Mouse (Mus musculus) forebrain, embryonic 15.5 days (tissue): ENCODE measurements around the gene Slc5a4a. TPM values are rescaled to one million over a fixed set of nuclear protein-coding genes. Genes with fewer than 3 reads are reported as not detected.

Experiments
- ATAC-seq: fragments of 200-750 bp; cut with Nextera tagmentation; replicated peaks from 2 replicates; pipeline ENCODE4 v1.8.0; 2017; ENCODE audit warnings: mild to moderate bottlenecking, moderate TSS enrichment, moderate library complexity
- H3K27ac ChIP-seq: fragments of 300-500 bp; sonication (generic); replicated peaks from 2 replicates; pipeline ENCODE4 v1.5.1; 2015; ENCODE audit warnings: mild to moderate bottlenecking, inconsistent platforms
- H3K27me3 ChIP-seq: fragments of 300-500 bp; sonication (generic); 2 replicates; pipeline ENCODE4 v1.6.1; 2015; ENCODE audit warnings: inconsistent platforms
- H3K36me3 ChIP-seq: fragments of 300-500 bp; sonication (generic); 2 replicates; pipeline ENCODE4 v1.6.1; 2015; ENCODE audit warnings: mild to moderate bottlenecking, inconsistent platforms
- H3K4me1 ChIP-seq: fragments of 300-500 bp; sonication (generic); 2 replicates; pipeline ENCODE4 v1.6.1; 2015; ENCODE audit warnings: inconsistent platforms
- H3K4me2 ChIP-seq: fragments of 300-500 bp; sonication (generic); replicated peaks from 2 replicates; pipeline ENCODE4 v1.6.1; 2015; ENCODE audit warnings: mild to moderate bottlenecking, inconsistent platforms
- H3K4me3 ChIP-seq: fragments of 300-500 bp; sonication (generic); 2 replicates; pipeline ENCODE4 v1.5.1; 2015; ENCODE audit warnings: mild to moderate bottlenecking, inconsistent platforms
- H3K9ac ChIP-seq: fragments of 300-500 bp; sonication (generic); replicated peaks from 2 replicates; pipeline ENCODE4 v1.6.1; 2015; ENCODE audit warnings: mild to moderate bottlenecking, inconsistent platforms
- H3K9me3 ChIP-seq: fragments of 300-500 bp; sonication (generic); 2 replicates; pipeline ENCODE4 v1.6.1; 2016; ENCODE audit warnings: inconsistent platforms
- WGBS: fragments of 180-500 bp; shearing (Covaris S2); methylation state at CpG from one replicate; pipeline ENCODE4 v1.1.7; 2015; ENCODE audit warnings: mixed read lengths; 5-methylcytosine and 5-hydroxymethylcytosine counted together
- polyA plus RNA-seq: library from polyadenylated mRNA; unstranded; fragments of >200 nt; fragmentation: Nextera tagmentation; extraction: Ambion mirVana; gene quantifications from 2 replicates; pipeline ENCODE4 v1.2.1, GENCODE M21; 2015

Slc5a4a gene
- polyA plus RNA-seq, 1 experiment from 2014 or later = not detected

DNA sequence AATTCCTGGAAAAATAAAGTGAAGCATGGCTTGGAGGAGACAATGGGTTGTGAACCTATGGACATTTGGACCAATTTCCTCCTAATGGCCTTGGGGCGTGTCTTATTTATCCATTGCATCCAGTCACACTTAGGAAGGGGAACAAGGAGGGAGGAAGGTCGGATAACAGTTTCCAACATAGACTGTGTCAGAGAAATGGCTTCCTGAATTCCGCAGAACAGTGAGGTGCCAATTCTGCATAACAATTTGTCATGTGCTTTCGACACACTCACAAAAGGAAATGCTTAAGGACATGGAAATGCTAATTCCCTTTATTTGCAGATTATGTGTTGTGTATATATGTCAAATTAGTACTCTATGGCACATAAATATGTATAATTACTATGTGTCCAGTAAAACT lies 38.0 kb downstream of the Slc5a4a start:
- H3K36me3 ChIP-seq = no peaks in the 10 kb centered on the region
- no peak overlapping the region for H3K4me2 ChIP-seq
- H3K4me1 ChIP-seq = no peaks in the 10 kb centered on the region
- no peak overlapping the region for H3K9ac ChIP-seq
- ATAC-seq = no peak
- 82% methylated on average over 4 of the region's 4 CpGs for WGBS
- H3K4me3 ChIP-seq = no peak overlapping the region
- H3K27me3 ChIP-seq = no peaks in the 10 kb centered on the region
- H3K9me3 ChIP-seq = no peaks in the 10 kb centered on the region
- no peak overlapping the region for H3K27ac ChIP-seq

DNA sequence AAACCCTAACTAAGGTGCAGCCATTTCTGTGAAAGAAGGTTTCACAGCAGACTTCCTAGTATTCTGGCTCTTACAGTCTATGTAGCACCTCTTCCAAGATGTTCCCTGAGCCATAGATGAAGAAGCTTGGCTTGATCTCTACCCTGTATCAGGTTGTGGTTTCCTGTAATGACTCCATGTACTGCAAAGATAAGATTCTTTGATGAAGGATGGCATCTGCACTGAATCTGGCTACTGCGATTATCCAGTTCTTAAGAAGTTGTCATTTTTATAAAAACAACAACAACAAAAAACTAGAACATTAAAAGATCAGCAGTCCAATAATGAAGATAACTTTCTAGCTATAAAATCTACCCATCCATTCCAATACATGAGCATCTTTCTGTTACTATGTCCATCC lies 40.8 kb downstream of the Slc5a4a start:
- Histone ChIP-seq H3K27me3 (no peaks in the 10 kb centered on the region), H3K9me3 (no peaks in the 10 kb centered on the region), H3K36me3 (no peaks in the 10 kb centered on the region), H3K4me3 (no peak overlapping the region), H3K4me1 (no peaks in the 10 kb centered on the region), H3K4me2 (no peak overlapping the region), H3K9ac (no peak overlapping the region), H3K27ac (no peak overlapping the region)
- 97% methylated on average over 1 of the region's 1 CpGs for WGBS
- no peak for ATAC-seq

DNA sequence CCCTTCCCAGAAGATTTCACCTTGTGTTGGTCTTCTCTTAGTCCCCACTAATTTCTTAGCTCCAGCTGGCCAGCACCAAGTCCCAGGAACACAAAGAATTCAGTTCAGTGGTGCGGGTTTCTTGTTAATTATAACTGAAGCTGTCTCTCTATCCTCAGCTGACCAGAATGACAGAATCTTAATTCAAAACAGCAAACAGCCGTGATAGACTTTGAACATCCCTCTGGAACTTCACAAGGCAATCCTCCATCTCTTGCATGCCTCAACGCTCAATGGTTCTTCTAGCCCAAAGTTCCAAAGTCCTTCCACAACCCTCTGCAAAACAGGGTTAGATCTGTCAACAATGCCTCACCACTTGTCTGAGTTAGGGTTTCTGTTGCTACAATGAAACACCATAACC lies 54.2 kb downstream of the Slc5a4a start:
- 91% methylated on average over 3 of the region's 3 CpGs for WGBS
- H3K9ac ChIP-seq = no peak overlapping the region
- H3K36me3 ChIP-seq = peaks cover 4% of the 10 kb centered on the region; the same call in 1 of the 2 replicates
- H3K4me3 ChIP-seq = no peak overlapping the region
- H3K27me3 ChIP-seq = no peaks in the 10 kb centered on the region
- ATAC-seq = no peak
- no peaks in the 10 kb centered on the region for H3K9me3 ChIP-seq
- no peak overlapping the region for H3K27ac ChIP-seq
- H3K4me2 ChIP-seq = no peak overlapping the region
- no peaks in the 10 kb centered on the region for H3K4me1 ChIP-seq

DNA sequence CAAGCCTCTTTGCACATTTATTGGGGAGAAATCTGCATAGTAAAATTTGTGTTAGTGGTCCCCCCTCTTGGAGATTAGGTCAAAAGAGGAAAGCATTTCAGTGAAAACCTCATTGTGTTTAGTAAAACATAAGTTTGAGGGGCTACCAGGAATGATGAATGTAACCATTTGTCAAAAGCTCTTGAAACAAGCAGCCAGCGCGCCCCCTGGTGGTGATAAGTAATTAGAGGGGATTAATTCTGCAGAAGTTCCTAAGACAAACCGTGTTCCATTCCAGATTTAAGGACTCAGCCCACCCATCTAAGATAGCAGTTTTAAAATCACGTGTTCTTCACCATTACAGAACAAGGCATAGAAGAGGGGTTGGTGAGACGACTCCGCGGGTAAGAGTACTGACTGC lies 54.7 kb downstream of the Slc5a4a start:
- WGBS = 15% methylated on average over 7 of the region's 7 CpGs
- Histone ChIP-seq H3K4me3 (no peak overlapping the region), H3K9me3 (no peaks in the 10 kb centered on the region), H3K4me1 (no peaks in the 10 kb centered on the region), H3K27me3 (no peaks in the 10 kb centered on the region), H3K27ac (no peak overlapping the region), H3K4me2 (no peak overlapping the region), H3K36me3 (peaks cover 9% of the 10 kb centered on the region; the same call in 1 of the 2 replicates), H3K9ac (no peak overlapping the region)
- no peak; the same call in 1 of the 2 replicates for ATAC-seq

DNA sequence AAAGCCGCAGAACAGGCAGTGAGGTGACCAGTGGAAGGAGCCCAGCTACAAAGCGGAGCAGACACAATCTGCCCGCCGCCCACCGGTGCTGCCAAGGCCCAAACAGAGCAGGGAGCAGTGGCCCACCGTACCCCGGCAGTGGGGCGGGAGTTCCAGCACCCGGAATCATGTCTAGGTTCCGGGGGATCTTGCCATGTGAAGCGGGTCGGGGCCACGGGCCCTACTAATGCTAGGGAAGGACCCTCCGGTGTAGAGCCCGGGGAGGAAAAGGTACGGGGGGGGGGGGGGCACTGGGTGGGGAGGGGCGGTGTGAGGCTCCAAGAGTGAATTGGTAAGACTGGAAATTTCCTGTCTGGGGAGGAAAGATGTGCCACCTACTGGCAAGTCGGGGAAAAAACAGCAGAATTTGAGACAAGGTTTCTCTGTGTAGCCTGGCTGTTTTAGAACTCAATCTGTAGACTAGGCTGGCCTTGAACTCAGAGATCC lies 56.6 kb downstream of the Slc5a4a start:
- Histone ChIP-seq H3K4me2 (peak overlapping the region; percentile 37), H3K4me3 (peak overlapping the region; percentile 33), H3K36me3 (peaks cover 25% of the 10 kb centered on the region), H3K27me3 (no peaks in the 10 kb centered on the region), H3K9ac (peak overlapping the region; percentile 32), H3K4me1 (no peaks in the 10 kb centered on the region), H3K27ac (no peak overlapping the region), H3K9me3 (no peaks in the 10 kb centered on the region)
- ATAC-seq = peak; percentile 53
- WGBS = 18% methylated on average over 18 of the region's 18 CpGs

DNA sequence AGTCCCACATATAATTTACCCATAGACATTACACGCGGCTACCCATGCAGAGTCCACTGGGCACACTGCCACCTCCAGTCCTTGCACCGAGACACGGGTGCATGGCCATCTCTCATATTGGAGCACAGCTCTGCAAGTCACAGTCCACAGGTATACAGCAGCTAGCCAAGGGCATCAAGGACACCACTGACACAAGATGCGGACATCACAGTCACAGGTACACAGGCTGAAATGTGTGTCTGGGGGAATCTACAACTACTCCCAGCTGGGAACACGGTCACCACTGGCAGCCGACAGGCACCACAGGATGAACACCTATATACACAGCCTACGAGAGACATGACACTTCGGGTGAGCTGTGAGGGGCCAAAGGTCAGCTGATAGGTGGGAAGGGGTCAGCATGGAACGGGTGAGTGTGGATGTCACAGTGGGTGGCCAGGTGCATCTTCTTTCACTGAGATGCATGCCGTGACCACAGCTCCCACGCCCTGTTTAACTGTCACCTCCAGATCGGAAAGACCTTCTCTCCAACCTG lies 60.1 kb downstream of the Slc5a4a start:
- H3K27me3 ChIP-seq = no peaks in the 10 kb centered on the region
- H3K9me3 ChIP-seq = no peaks in the 10 kb centered on the region
- H3K4me2 ChIP-seq = no peak overlapping the region
- no peak for ATAC-seq
- no peaks in the 10 kb centered on the region for H3K4me1 ChIP-seq
- H3K9ac ChIP-seq = no peak overlapping the region
- peaks cover 54% of the 10 kb centered on the region for H3K36me3 ChIP-seq
- 93% methylated on average over 13 of the region's 13 CpGs for WGBS
- H3K27ac ChIP-seq = no peak overlapping the region
- no peak overlapping the region for H3K4me3 ChIP-seq

DNA sequence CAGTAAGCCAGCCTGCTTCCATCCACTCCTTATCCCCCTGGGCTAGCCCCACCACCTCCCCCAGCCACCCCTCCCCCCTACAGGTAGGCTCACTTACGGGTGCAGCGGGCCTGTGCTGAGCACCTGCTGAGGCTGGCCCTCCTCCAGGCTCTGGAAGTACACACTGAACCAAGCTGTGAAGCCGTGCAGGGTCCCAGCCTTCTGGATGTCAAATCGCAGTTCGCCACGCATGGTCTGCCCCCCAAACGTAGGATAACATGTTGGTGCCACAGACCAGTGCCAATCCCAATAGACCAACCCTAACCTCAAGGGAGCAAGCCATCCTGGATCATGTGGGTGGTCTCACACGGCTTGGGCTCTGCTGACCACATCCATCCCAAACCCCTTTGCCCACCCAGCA lies 62.0 kb downstream of the Slc5a4a start:
- H3K9ac ChIP-seq = no peak overlapping the region
- H3K27ac ChIP-seq = no peak overlapping the region
- WGBS = 90% methylated on average over 8 of the region's 8 CpGs
- H3K9me3 ChIP-seq = no peaks in the 10 kb centered on the region
- no peaks in the 10 kb centered on the region for H3K4me1 ChIP-seq
- ATAC-seq = no peak
- H3K36me3 ChIP-seq = peaks cover 72% of the 10 kb centered on the region
- H3K4me3 ChIP-seq = no peak overlapping the region
- no peaks in the 10 kb centered on the region for H3K27me3 ChIP-seq
- no peak overlapping the region for H3K4me2 ChIP-seq

DNA sequence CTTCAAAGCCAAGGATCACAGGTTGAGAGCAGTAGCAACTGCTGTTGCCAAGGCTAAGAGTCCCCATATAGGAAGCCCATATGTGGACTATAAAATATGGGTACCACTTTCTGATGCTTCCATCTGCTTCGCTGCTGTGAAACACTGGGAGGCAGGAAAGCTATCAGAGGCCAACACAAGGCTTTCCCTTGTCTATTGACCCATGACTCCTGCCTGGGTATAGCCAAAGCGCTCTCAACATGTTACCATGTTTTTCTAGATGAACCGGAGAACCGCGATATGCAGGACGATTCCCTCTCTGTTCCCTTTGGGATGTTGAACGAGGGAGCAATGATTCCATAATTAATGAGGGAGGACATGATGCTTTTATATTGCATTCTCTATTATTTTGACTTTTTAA lies 63.6 kb downstream of the Slc5a4a start:
- no peak overlapping the region for H3K4me3 ChIP-seq
- H3K4me2 ChIP-seq = no peak overlapping the region
- peaks cover 88% of the 10 kb centered on the region for H3K36me3 ChIP-seq
- no peak for ATAC-seq
- H3K9ac ChIP-seq = no peak overlapping the region
- H3K9me3 ChIP-seq = peaks cover 5% of the 10 kb centered on the region; the same call in 1 of the 2 replicates
- 95% methylated on average over 7 of the region's 7 CpGs for WGBS
- H3K27ac ChIP-seq = no peak overlapping the region
- H3K4me1 ChIP-seq = no peaks in the 10 kb centered on the region
- H3K27me3 ChIP-seq = no peaks in the 10 kb centered on the region

DNA sequence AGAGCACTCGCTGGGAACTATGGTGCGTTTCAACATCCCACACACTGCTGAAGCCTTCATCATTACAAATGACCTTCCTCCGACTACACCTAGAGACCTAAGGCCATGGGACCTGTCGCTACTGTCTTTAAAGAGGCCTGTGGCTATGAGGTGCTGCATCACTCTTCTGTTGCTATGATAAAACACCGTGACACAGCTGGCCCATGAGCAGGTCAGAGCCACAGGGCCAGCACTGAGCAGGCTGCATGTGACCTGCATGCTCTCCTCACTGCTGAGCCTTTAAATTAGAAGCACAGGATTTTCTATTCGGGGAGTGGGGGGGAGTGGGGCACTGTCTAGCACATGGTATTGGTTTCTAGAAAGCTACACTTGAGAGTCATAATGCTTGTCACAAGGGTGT lies 64.9 kb downstream of the Slc5a4a start:
- H3K36me3 ChIP-seq = peaks cover 91% of the 10 kb centered on the region
- no peak overlapping the region for H3K27ac ChIP-seq
- H3K4me1 ChIP-seq = no peaks in the 10 kb centered on the region
- no peak overlapping the region for H3K4me2 ChIP-seq
- H3K27me3 ChIP-seq = no peaks in the 10 kb centered on the region
- H3K9ac ChIP-seq = no peak overlapping the region
- WGBS = 95% methylated on average over 6 of the region's 6 CpGs
- H3K9me3 ChIP-seq = peaks cover 5% of the 10 kb centered on the region; the same call in 1 of the 2 replicates
- H3K4me3 ChIP-seq = no peak overlapping the region
- ATAC-seq = no peak

DNA sequence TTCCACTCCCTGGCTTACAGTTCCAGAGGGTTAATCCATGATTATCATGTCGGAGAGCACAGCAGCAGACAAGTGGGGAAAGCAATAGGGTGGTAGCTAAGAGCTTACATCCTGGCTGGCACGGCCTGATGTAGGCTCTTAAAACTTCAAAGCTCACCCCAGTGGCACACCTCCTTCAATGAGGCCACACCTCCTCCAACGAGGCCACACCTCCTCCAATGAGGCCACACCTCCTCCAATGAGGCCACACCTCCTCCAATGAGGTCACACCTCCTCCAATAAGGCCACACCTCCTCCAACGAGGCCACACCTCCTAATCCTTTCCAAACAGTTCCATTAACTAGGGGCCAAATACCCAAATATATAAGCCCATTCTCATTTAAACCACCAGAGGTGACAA lies 66.9 kb downstream of the Slc5a4a start:
- peaks cover 5% of the 10 kb centered on the region; the same call in 1 of the 2 replicates for H3K9me3 ChIP-seq
- H3K4me1 ChIP-seq = no peaks in the 10 kb centered on the region
- no peak overlapping the region for H3K27ac ChIP-seq
- ATAC-seq = no peak
- H3K9ac ChIP-seq = no peak overlapping the region
- WGBS = 93% methylated on average over 4 of the region's 4 CpGs
- H3K36me3 ChIP-seq = peaks cover 91% of the 10 kb centered on the region
- no peak overlapping the region for H3K4me2 ChIP-seq
- no peaks in the 10 kb centered on the region for H3K27me3 ChIP-seq
- no peak overlapping the region for H3K4me3 ChIP-seq

DNA sequence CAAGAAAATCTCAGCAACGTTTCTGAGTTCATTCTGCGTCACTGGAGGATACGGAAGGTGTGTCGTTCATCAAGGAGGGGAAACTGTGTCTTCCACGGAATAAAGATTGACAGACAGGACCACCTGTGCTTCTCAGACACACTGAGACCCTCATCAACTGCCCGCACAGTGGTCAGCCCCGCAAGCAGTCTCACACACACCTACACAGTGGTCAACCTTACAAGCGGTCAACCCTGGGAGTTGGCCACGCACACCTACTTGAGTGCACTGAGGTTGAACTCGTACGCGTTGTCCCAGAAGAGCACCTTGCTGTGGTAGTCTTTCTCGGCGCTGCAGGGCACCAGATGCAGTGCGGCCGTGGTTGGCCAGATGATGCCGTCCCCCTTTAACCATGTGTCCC lies 69.8 kb downstream of the Slc5a4a start:
- WGBS = 97% methylated on average over 17 of the region's 17 CpGs
- no peak for ATAC-seq
- H3K4me3 ChIP-seq = no peak overlapping the region

DNA sequence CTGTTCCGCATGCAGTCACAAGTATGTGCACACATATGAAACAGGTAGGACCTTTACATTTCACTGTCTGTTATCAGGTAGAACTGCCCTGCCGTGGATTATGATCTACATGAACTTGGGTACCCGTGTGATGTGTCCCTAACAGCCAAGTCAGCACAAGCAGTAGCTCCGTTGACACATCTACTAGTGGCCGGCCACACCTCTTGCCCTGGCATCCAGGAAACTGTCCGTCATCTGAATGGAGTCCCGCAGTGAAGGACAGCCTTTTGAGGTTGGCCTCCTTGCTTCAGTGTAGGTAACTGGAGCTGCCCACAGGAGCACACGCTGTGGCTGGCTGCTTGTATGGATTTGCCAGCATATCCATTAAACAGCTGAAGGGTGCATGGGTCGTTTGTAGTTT lies 71.0 kb downstream of the Slc5a4a start:
- H3K4me1 ChIP-seq = no peaks in the 10 kb centered on the region
- H3K4me3 ChIP-seq = no peak overlapping the region
- no peaks in the 10 kb centered on the region for H3K27me3 ChIP-seq
- H3K9ac ChIP-seq = no peak overlapping the region
- ATAC-seq = no peak
- whole genome bisulfite sequencing = 89% methylated on average over 9 of the region's 9 CpGs
- no peak overlapping the region for H3K27ac ChIP-seq
- peaks cover 96% of the 10 kb centered on the region for H3K36me3 ChIP-seq
- peaks cover 5% of the 10 kb centered on the region; the same call in 1 of the 2 replicates for H3K9me3 ChIP-seq
- no peak overlapping the region for H3K4me2 ChIP-seq

More for the DNA sequence above, 69.8 kb downstream of the Slc5a4a start:
- Histone ChIP-seq H3K36me3 (peaks cover 95% of the 10 kb centered on the region), H3K9me3 (peaks cover 5% of the 10 kb centered on the region; the same call in 1 of the 2 replicates), H3K4me2 (no peak overlapping the region), H3K4me1 (no peaks in the 10 kb centered on the region), H3K9ac (no peak overlapping the region), H3K27ac (no peak overlapping the region), H3K27me3 (no peaks in the 10 kb centered on the region)

DNA sequence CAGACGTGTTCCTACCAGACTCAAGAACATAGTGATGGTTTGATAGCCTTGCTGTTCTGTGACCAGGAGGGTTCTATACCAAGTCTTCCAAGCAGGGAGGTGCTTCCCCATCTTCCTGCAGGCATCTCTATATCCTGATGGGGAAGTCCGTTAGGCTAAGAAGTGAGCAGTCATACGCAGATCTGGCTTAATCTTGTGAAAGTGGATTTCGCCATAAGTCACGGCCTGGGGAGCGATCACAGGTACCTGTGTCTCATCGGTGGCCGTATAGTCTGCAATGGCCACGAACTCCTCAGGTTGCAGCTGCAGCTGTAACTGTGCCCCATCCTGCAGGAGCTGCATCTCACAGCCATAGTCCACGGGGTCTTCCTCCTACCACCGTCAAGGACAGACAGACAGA lies 78.7 kb downstream of the Slc5a4a start:
- 94% methylated on average over 11 of the region's 11 CpGs for WGBS
- no peaks in the 10 kb centered on the region for H3K9me3 ChIP-seq
- no peak overlapping the region for H3K27ac ChIP-seq
- no peaks in the 10 kb centered on the region for H3K27me3 ChIP-seq
- ATAC-seq = no peak
- H3K4me1 ChIP-seq = no peaks in the 10 kb centered on the region
- H3K36me3 ChIP-seq = peaks cover 53% of the 10 kb centered on the region
- no peak overlapping the region for H3K9ac ChIP-seq
- no peak overlapping the region for H3K4me3 ChIP-seq
- H3K4me2 ChIP-seq = no peak overlapping the region
